Mouse (Mus musculus): ENCODE results near the gene Cebpzos. TPM values are rescaled to one million over a fixed set of nuclear protein-coding genes. Genes with fewer than 3 reads are reported as not detected.
A peak's percentile ranks its signal among the peaks of the same experiment; 100 is the strongest.

Gene Cebpzos
- total RNA-seq, 1 experiment from 2014 or later = 39.7 TPM

DNA sequence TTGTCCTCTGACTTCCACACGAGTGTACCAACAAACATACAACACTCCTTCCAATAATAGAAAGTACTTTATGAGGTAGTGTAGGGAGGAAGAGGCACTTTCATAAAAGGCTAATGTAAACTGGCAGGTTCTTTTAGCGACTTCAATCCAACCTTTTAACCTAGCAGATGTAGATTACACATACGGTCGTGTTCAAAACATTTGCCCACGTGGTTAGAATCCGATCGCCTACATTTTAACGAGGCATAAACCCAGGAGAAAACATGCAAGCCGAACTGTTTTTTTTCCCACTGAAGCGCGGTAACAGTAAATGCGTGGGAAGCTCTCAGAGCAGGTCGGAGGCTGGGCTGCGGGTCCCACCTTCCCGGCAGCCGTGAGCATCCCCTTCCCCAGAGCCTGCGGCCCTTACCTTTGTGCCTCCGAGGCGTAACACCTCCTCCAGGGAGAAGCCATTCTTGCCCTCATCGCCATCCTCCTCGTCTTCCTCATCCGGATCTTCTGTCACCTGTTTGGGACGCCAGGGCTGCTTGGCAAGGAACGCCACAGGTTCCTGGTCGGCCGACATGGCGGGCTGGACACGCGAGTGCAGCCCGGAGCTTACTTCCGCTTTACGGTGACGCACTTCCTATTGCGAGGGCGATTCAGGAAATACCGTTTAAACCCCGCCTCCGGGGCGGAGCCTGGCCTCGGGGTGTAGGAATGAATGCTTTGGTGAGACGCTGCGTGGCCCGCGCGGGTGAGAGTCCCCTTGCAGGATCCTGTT, 20.3 kb downstream of the Cebpzos start, which contains the start of the genes Cebpz and Ndufaf7:
Gene Cebpz, minus strand, starts transcription at position 601 of the 763 bp plus-strand sequence.
Gene Ndufaf7, plus strand, starts transcription at position 671 of the 763 bp plus-strand sequence.
- ATAC-seq (ENCODE audit: extremely low read depth, insufficient number of reproducible peaks, low FRiP score, poor library complexity, severe bottlenecking) = peak; percentile 97

DNA sequence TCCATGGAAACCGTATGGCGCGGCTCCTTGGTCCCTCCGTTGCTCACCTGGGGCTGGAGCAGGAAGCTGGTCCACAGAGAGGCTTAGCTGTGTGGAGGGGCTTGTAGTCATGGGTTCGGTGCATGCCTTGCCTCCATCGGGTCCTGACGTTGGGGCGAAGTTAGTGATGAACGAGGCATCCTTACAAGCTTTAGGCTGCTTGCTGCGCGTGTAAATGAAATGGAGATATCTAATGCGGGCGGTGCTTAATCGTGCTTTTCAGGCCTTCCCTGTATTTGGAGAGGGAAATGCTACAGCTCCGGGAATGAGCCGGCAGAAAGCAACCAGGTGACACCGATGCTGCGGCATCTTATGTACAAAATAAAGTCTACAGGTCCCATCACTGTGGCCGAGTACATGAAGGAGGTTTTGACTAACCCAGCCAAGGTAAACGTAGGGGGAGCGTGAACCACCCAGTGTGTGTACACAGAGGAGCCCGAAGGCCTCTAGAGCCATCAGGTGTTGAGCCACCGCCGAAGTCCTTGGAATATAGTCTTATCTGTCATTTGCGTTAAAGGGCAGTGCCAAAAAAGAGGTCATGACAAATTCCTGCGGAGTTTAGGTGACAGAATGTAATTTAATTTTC, 21.0 kb downstream of the Cebpzos start:
- no peak for ATAC-seq (ENCODE audit: extremely low read depth, insufficient number of reproducible peaks, low FRiP score, poor library complexity, severe bottlenecking)

DNA sequence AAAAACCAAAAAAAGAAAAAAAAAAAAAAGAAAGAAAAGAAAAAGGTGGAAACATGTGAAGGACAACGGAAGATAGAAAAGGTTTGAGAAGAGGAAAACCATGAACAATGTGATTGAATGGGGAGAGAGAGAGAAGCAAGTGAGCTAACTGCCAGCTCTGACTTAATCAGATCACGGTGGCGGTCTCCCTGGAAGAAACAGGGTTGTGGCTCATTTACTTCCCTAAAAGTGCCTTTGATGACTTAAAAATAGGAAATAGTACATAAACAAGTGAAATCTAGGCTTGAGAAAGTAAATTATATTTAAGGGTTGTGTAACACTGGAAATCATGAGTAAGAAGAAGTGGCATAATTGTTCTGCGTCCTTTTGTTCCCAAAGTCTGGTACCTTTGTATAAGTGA, 22.6 kb downstream of the Cebpzos start:
- ATAC-seq (ENCODE audit: extremely low read depth, insufficient number of reproducible peaks, low FRiP score, poor library complexity, severe bottlenecking) = peak; percentile 28; the same call in 1 of the 2 replicates

DNA sequence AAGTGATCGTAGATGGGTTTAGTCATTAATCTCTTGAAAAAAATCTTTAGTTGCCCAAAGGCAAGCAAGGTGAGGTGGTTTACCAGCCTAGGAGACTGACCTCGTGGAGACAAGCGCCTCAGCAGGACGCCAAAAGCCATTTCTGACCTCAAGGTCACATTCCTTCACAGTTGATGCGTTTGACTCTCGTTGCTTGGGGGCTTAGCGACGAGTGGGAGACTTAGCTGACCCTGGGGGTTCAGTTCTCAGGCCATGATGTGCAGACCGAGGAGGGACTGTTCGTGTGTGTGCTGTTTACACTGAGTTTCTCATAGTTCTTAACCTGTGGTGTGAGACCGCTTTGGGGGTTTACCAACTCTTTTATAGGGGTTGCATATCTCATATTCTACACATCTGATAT, 26.3 kb downstream of the Cebpzos start:
- ATAC-seq (ENCODE audit: extremely low read depth, insufficient number of reproducible peaks, low FRiP score, poor library complexity, severe bottlenecking) = no peak

DNA sequence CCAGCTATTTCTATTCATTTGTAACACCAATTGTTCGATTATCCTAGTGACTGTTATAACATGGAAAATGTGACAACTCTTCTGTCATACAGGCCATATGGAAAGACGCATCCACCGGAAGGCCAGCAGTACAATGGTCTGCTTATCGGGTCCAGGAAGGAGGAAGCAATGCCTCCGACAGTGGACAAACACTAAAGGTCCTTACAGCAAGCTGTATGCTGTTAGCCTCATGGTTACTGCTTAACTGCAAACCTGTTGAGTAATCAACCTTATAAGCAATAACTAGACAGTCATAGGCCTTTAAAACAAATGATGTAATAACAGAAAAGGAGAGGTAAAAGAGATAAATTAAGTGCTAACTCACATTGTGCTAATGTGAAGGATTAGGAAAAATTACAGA, 34.9 kb downstream of the Cebpzos start:
- ATAC-seq (ENCODE audit: extremely low read depth, insufficient number of reproducible peaks, low FRiP score, poor library complexity, severe bottlenecking) = no peak

GRCm38 (mm10) chr17:78952070-78952469, 35.8 kb downstream of the Cebpzos start:
- no peak for ATAC-seq (ENCODE audit: extremely low read depth, insufficient number of reproducible peaks, low FRiP score, poor library complexity, severe bottlenecking)

DNA sequence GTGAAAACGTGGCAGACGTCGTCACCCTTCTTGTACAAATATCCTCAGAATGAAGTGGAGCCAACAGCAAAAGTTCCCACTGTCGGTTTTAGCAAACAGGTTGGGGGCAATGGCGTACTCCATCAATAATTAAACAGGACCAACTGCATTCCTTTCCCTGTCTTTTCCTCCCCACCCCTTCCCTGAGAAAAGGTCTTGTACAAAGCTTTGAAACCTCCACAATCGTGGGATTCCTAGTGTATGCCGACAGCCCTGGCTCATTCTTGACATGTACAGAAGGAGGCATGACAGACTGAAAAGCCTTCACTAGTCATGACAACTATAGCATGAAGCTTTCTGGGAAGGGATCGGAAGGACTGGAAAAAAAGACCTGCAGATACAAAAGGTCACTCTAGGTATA, 36.9 kb downstream of the Cebpzos start:
- no peak for ATAC-seq (ENCODE audit: extremely low read depth, insufficient number of reproducible peaks, low FRiP score, poor library complexity, severe bottlenecking)

GRCm38 (mm10) chr17:78959473-78959872, 43.2 kb downstream of the Cebpzos start:
- ATAC-seq (ENCODE audit: extremely low read depth, insufficient number of reproducible peaks, low FRiP score, poor library complexity, severe bottlenecking) = no peak

DNA sequence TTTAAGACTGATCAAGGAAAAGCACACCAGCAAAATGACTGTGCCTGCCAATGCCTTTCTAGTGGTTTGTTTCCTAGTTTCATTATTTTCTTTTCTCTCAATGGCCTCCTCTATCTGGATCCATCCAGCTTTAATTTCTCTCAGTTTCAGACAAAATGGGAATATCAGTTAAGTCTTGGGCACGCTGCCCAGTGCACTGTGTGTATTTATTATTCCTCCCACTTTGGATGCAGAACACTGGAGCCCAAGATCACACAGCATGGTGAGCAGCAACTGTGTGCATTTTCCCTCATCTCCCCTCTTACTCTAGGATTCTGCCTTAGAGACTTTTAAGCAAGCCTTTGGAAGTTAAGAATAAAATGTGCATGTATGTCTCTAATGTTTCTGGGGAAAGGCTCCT, 48.1 kb downstream of the Cebpzos start:
- ATAC-seq (ENCODE audit: extremely low read depth, insufficient number of reproducible peaks, low FRiP score, poor library complexity, severe bottlenecking) = no peak

- peak; percentile 33 for ATAC-seq (ENCODE audit: extremely low read depth, insufficient number of reproducible peaks, low FRiP score, poor library complexity, severe bottlenecking)
These were observed 50.0 kb downstream of the Cebpzos start for GRCm38 (mm10) chr17:78966092-78966883.

DNA sequence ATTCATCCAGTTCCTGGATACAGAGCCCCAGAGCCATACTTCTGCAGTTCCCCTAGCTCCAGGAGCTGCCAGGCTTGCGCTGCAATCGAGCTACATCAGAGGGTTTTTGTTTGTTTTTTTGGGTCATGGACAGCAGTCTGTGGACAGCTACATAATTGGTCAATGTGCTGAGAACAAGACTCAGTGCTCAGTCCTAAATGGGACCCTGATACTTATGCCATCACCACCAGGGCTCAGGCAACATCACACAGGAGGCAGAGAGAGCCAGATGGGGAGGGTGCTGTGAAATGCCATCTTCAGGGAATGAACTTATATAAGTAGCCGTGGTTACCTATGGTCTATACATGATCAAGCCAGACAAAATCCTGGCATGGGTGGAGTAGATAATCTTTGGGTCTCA, 52.2 kb downstream of the Cebpzos start:
- no peak for ATAC-seq (ENCODE audit: extremely low read depth, insufficient number of reproducible peaks, low FRiP score, poor library complexity, severe bottlenecking)

Other genes with a start within 250 kb of the Cebpzos start
- gene Strn, start 179.3 kb upstream of the Cebpzos start, total RNA-seq (2017) = 41.8 and 51.0 TPM in 2 replicates
- 26.3 and 32.7 TPM in 2 replicates for gene Heatr5b, start 81.1 kb upstream of the Cebpzos start, total RNA-seq (2017)
- gene Gpatch11, start 80.9 kb upstream of the Cebpzos start, total RNA-seq (2017) = 41.1 and 60.0 TPM in 2 replicates
- gene Eif2ak2, start 33.9 kb upstream of the Cebpzos start, total RNA-seq (2017) = 43.1 and 52.8 TPM in 2 replicates
- gene Sult6b1, start 9.5 kb upstream of the Cebpzos start, total RNA-seq (2017) = not detected in 2 replicates
- gene Cebpz, start 20.6 kb downstream of the Cebpzos start, total RNA-seq (2017) = 116 and 117 TPM in 2 replicates
- gene Ndufaf7, start 20.6 kb downstream of the Cebpzos start, total RNA-seq (2017) = 30.1 and 30.5 TPM in 2 replicates
- 46.9 and 51.2 TPM in 2 replicates for gene Prkd3, start 104.3 kb downstream of the Cebpzos start, total RNA-seq (2017)
- 0.74 and 1.9 TPM in 2 replicates for gene Qpct, start 135.4 kb downstream of the Cebpzos start, total RNA-seq (2017)

Measured in neutrophil, adult 5-6 weeks (primary cell).